Mouse (Mus musculus) bone marrow, adult 2 months (tissue): ENCODE results near the gene Syngr1.

Experiments used
- CTCF ChIP-seq: fragments of 200-500 bp; IDR thresholded peaks from 2 replicates; pipeline ENCODE4 v1.5.1; 2011; ENCODE audit warnings: low read length, control low read depth; ENCODE audit not compliant: control insufficient read depth, insufficient read depth
- POLR2A ChIP-seq: fragments of 200-500 bp; IDR thresholded peaks from 2 replicates; pipeline ENCODE4 v1.6.1; 2011; ENCODE audit warnings: low read depth, mild to moderate bottlenecking, control low read depth, low read length, borderline replicate concordance; ENCODE audit not compliant: control insufficient read depth

GRCm38 (mm10) chr15:80075374-80075694 is 15.8 kb upstream of the Syngr1 start:
- TF ChIP-seq CTCF (no peak), POLR2A (no peak)
